Mouse (Mus musculus) cerebellum, adult (tissue): ENCODE measurements at regions not wholly inside any gene's neighbourhood (a gene's known extent, or its start where the extent isn't known, plus 50 kb on each side); places are given as distances from the start of the nearest gene placed in this dataset.

ENCODE experiments used
- ATAC-seq: cut with Nextera tagmentation; 2 replicates; pipeline ENCODE4 v1.9.2; 2017; ENCODE audit warnings: mild to moderate bottlenecking, moderate library complexity, mixed read lengths; ENCODE audit not compliant: insufficient number of reproducible peaks, low FRiP score, low TSS enrichment

GRCm38 (mm10) chr8:64542501-64542900 is 150.4 kb downstream of the Cpe start:
- ATAC-seq, result no peak

- ATAC-seq, result no peak
Observed at GRCm38 (mm10) chr8:64539846-64540472, 152.9 kb downstream of the Cpe start.

GRCm38 (mm10) chr8:64531780-64532179 is 161.1 kb downstream of the Cpe start:
- no peak for ATAC-seq

- ATAC-seq, result no peak
Observed at GRCm38 (mm10) chr8:64522441-64523102, 170.3 kb downstream of the Cpe start.

GRCm38 (mm10) chr8:64519650-64520049 is 173.2 kb downstream of the Cpe start:
- no peak for ATAC-seq

GRCm38 (mm10) chr8:64515923-64516322 is 176.9 kb downstream of the Cpe start:
- no peak for ATAC-seq

- no peak for ATAC-seq
Observed at GRCm38 (mm10) chr8:64497281-64498060, 195.4 kb downstream of the Cpe start.

GRCm38 (mm10) chr8:64496333-64497213 is 196.3 kb downstream of the Cpe start:
- ATAC-seq, result no peak

- ATAC-seq, result no peak
Observed at GRCm38 (mm10) chr8:64491561-64491960, 201.3 kb downstream of the Cpe start.

GRCm38 (mm10) chr8:64488057-64488456 is 204.8 kb downstream of the Cpe start:
- no peak for ATAC-seq

- ATAC-seq, result no peak
Observed at GRCm38 (mm10) chr8:64473276-64473675, 219.6 kb downstream of the Cpe start.

GRCm38 (mm10) chr8:64472801-64473270 is 220.0 kb downstream of the Cpe start:
- no peak for ATAC-seq

- ATAC-seq, result peak; percentile 66; the same call in 1 of the 2 replicates
Observed at GRCm38 (mm10) chr8:64461136-64461535, 231.7 kb downstream of the Cpe start.

GRCm38 (mm10) chr8:64456970-64457369 is 235.9 kb downstream of the Cpe start:
- ATAC-seq, result no peak

GRCm38 (mm10) chr8:64454736-64455135 is 238.1 kb downstream of the Cpe start:
- ATAC-seq, result no peak

- ATAC-seq, result no peak
Observed at GRCm38 (mm10) chr8:64445366-64445765, 239.3 kb upstream of the Tll1 start.

- ATAC-seq, result no peak
Observed at GRCm38 (mm10) chr8:64444429-64444828, 238.4 kb upstream of the Tll1 start.

- no peak for ATAC-seq
Observed at GRCm38 (mm10) chr8:64438489-64438888, 232.4 kb upstream of the Tll1 start.

- ATAC-seq, result no peak
Observed at GRCm38 (mm10) chr8:64434648-64435047, 228.6 kb upstream of the Tll1 start.

GRCm38 (mm10) chr8:64422850-64423214 is 216.8 kb upstream of the Tll1 start:
- ATAC-seq, result no peak
